Mouse (Mus musculus): ENCODE measurements at regions not wholly inside any gene's neighbourhood (a gene's known extent, or its start where the extent isn't known, plus 50 kb on each side); places are given as distances from the start of the nearest gene placed in this dataset.

DNA sequence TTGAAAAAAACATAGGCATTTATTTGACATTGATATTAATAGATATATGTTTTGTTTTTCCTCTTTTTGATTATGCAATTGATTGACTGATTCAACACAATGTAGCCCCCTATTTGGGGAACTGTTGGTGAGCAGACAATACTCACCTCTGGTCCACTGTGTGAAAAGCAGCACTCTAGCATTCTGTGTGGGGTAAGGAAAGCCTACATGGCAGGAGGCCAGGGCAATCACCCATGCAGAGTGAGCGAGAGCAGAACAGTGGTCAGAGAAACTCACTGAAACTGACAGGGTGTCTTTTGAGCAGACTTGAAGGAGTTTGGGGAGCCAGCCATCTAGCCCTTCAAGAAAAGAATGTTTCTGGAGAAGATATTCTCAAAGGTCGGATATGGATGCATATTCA lies 73.2 kb upstream of the Azi2 start:
- intact Hi-C loops (cut with DNase I): no loop called here
- DNase-seq (ENCODE audit: extremely low spot score in 1 of 2, low spot score in 2 of 2): no peak

DNA sequence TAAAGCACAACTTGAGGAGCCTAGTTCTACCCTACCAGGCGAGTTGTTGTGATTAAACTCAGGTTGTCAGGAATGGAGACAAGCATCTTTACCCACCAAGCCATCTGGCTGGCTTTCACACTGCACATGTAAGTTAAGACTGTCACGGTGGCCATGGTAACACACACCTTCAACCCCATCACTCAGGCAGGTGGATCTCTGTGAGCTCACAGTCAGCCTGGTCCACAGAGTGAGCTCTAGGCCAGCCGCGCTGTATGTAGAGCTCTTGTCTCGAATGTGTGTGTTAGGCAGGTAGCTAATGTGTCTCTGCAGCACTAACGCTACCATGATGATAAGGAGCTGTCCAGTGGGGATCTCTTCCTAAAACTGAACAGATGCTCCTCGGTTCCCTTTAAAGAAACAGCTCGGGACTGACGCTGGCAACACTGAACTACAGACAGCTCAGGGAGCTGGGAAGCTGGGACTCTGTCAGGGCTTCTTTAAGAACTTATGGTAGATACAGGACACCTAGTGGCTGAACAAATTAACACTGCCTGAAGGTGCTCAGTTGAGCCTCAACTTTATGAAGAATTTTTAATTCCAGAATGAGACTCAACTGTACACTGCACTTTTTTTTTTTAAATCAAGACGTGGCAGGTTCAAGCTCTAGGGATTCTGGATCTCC lies 73.8 kb upstream of the Azi2 start:
- intact Hi-C loops (cut with DNase I): no loop called here
- peak; percentile 18 to 30 for DNase-seq (ENCODE audit: extremely low spot score in 1 of 2, low spot score in 2 of 2)

DNA sequence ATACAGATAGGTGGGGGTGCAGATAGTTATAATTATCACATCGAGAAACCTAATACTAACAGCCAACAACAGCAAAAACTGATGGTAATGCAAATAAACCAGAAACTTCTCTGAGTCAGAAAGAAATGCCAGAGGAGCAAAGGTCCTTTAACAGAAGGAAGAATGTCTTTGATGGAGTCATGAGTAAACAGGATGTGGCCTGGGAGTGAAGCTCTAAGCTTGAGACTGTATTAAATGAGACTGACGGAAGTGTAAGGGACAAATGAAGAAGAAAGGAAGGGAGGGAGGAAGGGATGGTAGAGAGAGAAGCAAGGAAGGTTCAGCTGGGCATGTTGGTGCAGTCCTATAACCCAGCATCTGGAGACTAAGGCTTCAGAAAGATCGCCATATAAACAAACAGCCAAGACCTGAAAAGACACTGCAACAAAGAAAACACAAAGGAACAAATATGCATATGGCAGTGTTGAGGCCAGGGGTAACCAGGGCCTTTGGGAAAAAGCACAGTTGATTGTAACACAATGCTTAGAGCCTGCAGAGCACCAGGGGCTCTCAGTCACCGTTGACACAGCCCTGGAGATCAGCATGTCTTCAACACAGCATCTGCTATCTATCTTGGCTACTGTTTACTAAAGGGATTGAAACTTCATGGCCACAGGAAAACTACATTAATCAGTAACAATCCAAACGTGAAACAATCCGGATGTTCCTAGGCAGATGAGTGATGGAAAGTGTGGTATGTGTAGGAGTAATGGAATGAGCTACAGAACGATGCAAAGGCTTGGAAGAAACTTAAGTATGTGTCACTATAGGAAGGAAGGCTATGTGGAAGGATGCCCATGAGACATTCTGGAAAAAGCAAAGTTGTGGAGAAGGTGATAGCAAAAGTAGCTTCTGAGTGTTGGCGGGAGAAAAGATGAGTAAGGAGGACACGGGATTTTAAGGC lies 77.9 kb upstream of the Azi2 start:
- DNase-seq (ENCODE audit: extremely low spot score in 1 of 2, low spot score in 2 of 2): no peak

DNA sequence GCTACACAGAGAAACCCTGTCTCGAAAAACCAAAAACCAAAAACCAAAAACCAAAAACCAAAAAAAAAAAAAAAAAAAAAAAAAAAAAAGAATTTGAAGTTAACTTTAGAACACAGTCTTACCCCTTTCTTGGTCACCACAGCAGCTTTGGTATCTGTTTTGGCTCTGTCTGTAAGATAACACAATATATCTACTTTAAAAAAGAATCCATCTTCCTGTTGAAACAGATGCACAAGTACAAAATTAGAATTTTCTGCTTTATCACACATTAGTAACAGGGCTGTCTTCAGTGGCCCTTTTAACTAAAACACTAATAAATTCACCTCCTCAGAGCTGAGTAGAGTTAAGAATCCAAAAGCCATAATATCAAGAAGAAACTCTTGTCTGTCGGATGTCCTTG lies 80.5 kb upstream of the Azi2 start:
- DNase-seq (ENCODE audit: extremely low spot score in 1 of 2, low spot score in 2 of 2): no peak
- intact Hi-C loops (cut with DNase I): no loop called here

More for the DNA sequence above, 77.9 kb upstream of the Azi2 start:
- intact Hi-C loops (cut with DNase I): no loop called here

DNA sequence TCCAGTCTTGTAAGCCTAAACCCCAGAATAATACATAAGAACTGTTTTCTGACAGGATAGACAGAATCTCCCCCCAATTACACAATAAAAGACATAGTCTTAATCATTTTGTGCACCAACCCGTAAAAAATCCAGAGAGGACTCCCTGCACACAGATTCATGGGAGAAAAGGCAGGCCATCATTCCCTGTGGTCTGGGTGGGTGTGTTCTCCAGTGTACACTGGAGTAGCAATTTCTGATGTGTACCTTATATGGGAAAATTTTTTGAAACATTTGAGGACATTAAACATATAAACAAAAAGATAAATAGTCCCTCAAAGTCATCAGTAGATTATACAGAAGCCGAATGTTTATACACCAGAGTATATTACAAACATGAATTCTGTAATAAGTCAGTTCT lies 83.1 kb upstream of the Azi2 start:
- intact Hi-C loops (cut with DNase I): no loop called here
- no peak for DNase-seq (ENCODE audit: extremely low spot score in 1 of 2, low spot score in 2 of 2)

DNA sequence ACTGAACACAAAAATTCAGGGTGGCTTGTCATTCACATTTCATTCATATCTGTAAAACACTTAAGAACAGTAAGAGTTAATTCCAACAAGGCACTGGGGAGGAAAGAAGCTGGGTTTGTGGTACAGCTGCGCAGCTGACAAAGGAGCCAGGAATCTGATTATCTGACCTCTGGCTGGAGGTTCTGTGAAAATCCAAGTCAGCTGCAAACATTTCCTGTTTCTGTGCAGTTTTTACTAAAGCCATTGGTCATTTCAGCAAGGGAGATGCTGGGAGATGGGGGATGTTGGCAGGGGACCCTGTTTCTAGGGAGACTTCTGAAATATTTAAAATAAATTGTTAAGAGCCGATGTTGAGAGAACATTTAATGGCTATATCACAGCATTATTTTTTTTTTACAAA lies 83.6 kb upstream of the Azi2 start:
- intact Hi-C loops (cut with DNase I): no loop called here
- DNase-seq (ENCODE audit: extremely low spot score in 1 of 2, low spot score in 2 of 2): no peak

DNA sequence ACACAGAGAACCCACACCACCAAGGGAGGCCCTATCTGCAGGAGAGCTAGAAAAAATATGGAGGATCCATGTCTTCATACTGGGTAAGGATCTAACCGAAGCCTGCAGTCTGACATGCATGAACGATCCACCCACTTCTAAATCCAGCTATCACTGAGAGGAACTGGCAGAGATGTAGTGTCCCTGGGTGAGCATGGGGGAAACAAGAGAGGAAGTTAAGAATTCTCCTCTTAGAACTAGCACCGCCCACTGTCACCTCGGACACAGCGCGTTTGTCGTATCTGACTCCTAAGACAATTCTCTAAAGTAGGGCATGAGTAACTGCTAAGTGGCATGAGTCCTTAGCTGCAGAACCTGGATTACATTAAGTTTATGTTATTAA lies 112.8 kb upstream of the Azi2 start:
- intact Hi-C loops (cut with DNase I): no loop called here
- DNase-seq (ENCODE audit: extremely low spot score in 1 of 2, low spot score in 2 of 2): no peak

DNA sequence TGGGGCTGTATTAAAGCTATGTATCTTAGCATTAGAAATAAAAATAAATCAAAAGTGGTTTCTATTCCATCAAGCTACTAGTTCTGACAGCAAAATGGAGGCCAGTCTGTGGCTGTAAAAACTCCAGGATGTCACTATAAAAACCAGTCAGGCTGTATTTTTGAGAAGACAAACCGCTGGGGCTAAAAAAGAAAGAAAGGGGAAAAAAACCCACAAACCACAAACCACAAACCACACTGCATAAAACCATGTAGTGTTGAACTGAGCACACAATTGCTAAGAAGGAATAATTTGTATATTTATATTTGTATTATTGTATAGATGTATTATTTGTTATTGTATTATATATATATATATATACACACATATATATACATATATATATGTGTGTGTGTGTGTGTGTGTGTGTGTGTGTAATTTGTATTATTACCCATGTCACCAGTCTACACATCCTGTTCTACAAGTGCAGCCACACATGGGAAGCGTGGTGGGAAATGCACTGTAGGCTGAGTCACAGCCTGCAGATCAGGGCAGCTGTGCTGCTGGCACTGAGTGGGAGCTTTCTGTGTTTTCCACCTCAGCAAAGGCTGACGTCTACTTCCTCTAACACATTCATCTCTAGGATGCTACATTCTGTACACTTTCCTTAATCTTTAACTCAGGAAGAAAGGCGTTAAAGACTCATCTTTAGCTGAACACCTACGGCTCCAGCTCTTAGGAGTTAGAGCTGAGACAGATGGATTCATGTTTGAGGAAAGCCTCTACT lies 113.4 kb upstream of the Azi2 start:
- DNase-seq (ENCODE audit: extremely low spot score in 1 of 2, low spot score in 2 of 2): no peak
- intact Hi-C loops (cut with DNase I): no loop called here

DNA sequence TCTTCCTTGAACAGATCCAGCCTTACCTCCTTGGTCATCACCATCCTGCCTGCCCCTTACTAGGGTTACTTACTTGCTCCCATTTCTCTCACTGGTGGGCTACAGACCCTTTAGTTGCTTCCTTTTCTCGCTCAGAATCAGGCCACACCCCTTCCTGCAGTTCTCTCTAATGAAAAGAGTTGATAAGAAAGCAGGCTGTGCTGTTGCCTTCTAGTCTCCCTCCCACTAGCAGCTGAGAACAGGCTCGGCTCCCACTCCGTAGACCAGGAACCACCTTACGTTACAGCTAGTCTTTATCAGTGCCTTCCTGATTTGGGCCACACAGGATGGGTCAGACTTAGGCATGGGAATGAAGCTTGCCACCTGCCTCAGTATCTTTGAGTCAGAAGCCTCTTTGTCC lies 117.3 kb upstream of the Azi2 start:
- no peak for DNase-seq (ENCODE audit: extremely low spot score in 1 of 2, low spot score in 2 of 2)
- intact Hi-C loops (cut with DNase I): no loop called here

DNA sequence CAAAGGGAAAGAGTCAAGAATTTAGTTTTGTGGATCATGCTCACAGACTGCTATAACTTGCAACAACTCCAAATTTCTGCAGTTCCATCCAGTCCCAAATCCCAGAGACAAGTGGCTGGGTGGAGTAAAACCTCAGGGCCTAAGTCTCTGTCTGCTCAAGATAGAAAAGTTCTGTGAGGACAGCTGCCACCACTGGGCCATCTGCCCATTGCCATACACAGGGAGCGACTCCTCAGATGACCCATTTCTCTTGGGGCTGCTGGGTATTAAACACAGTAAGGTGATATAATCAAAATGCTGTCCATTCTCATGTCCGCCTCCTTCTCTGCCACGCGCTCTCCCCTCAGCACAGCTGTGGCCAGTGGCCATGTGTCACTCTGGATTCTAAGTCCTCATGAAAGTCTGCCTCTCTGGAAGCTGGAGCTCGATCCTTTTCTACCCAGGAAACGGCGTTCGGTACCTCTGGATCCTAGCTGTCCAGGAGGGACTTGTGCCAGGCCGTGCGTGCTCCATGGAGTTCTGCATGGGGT lies 132.3 kb upstream of the Azi2 start:
- intact Hi-C loops (cut with DNase I): no loop called here
- no peak for DNase-seq (ENCODE audit: extremely low spot score in 1 of 2, low spot score in 2 of 2)

DNA sequence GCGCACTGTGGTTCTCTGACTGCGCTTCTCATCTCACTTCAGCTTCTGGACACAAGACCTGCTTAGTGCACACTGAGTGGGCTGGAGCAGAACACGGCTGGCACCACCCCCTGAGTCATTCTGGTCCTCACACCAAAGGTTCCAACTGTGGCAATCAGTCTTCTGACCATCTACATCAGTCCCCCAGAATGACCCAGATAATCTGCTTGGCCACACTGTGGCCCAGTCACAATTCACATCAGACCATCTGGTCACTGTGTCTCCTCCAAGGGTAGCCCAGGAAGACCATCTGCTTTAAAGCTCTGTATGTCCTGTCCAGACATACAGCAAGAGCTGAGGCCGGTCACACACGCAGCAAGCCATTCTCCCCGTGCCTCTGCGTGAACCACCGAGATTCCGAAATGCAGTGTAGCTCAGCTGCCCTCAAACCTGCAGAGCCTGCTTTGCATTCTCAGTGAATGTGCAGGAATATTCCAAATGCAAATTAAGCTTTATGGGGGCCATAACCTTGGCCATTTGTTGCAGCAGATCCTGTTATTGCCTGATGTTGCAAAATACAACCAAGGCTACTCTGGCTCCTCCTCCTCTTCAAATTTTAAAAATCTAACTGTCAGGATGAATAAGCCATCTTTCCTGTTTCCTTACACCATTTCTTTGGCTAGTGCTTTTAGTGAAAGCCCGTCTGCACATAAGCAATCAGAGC lies 135.1 kb upstream of the Azi2 start:
- DNase-seq (ENCODE audit: extremely low spot score in 1 of 2, low spot score in 2 of 2): no peak

DNA sequence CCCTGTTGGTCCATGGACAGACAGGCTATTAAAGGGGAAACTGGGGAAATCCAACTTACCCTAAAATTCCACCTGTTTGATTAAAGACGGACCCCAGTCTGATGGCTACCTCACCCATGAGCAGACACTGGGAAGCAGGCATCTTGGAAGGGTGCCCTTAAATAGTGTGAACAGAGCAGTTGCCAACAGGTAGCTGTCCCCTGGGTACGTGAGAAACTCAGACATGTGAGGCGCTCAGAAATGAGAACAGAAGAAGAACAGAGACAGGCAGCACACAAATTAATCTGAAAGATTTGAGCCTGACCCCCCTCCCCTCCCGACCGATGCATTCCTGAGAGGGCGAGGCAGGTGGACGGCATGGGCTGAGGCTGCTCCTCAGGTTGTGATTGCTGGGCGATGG lies 135.7 kb upstream of the Azi2 start:
- no peak for DNase-seq (ENCODE audit: extremely low spot score in 1 of 2, low spot score in 2 of 2)
- intact Hi-C loops (cut with DNase I): loop anchor here (5.0 kb wide), 1 partner anchor 138 kb away; the partner anchor contains the start of gene Azi2

More for the DNA sequence above, 135.1 kb upstream of the Azi2 start:
- intact Hi-C loops (cut with DNase I): no loop called here

DNA sequence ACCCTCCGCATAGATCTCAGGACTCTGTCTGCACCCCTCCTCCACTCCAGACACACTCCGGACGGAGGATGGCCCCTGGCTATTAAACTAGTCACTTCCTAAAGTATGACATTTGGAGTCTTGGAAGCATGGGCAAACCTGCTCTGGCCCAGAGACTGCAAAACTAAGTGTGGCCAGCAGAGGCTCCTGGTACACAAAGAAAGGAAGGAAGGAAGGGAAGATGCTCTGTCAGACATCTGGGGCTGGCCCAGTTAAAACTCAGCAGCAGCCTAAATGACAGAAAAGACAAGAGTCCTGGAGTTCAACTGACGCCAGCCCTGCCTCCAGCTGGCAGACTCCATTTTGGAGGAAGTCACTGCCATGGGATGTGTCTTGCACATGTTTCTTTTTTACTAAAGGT lies 137.3 kb upstream of the Azi2 start:
- intact Hi-C loops (cut with DNase I): loop anchor here (5.0 kb wide), 1 partner anchor 139 kb away; the partner anchor contains the start of gene Azi2
- peak; percentile 13 to 55 for DNase-seq (ENCODE audit: extremely low spot score in 1 of 2, low spot score in 2 of 2)

DNA sequence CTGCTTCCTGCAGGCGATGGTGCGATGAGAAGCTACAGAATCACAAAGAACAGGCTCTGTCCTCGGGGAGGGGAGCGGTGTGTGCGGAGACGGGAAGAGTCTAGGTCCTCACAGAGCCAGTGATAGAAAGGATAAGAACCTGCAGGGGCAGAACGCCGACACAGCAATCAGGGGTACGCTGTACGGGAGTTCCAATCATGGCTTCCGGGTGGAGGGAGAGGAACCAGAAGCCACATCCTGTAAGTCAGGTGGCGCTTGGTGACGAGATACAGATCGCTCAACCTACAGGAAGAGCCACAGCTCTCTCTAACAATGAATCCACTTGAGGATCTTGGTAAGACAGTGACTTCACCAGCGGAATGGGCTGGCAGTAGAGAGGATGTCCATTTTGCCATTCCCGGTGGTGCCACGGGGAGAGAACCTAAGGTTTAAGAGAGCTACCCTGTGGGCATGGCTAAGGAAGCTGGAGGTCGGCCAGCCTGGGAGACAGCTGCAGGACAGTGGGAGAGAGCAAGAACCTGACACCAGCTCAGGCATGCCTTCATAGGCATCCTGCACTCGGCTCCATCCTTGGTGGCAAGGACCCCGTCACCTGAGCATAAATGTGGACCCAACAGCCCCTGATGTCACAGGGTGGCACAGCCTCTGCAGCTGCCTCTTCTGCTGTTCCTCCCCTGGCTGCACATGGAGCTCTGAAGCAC lies 137.9 kb upstream of the Azi2 start:
- intact Hi-C loops (cut with DNase I): loop anchor here (5.0 kb wide), 1 partner anchor 140 kb away; the partner anchor contains the start of gene Azi2
- DNase-seq (ENCODE audit: extremely low spot score in 1 of 2, low spot score in 2 of 2): no peak

DNA sequence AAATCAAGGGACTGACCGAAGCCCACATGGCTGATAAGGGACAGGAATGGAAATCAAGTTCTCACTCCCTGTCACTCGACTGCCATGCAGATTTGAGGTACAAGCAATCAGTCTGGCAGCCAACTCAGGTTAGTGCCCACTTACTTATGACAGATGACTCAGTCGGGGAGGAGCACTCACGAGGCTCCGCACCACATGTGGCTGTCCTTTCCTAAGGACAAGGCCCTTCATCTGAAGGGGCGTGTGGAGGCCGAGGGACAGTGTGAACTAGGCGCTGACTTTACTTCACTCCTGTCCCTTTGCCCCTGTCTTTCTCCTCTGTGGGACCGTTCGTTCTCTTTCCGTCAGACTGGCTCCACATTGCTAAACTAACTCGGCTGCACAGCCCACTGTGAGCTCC lies 139.7 kb upstream of the Azi2 start:
- DNase-seq (ENCODE audit: extremely low spot score in 1 of 2, low spot score in 2 of 2): no peak
- intact Hi-C loops (cut with DNase I): loop anchor here (5.0 kb wide), 1 partner anchor 142 kb away; the partner anchor contains the start of gene Azi2

DNA sequence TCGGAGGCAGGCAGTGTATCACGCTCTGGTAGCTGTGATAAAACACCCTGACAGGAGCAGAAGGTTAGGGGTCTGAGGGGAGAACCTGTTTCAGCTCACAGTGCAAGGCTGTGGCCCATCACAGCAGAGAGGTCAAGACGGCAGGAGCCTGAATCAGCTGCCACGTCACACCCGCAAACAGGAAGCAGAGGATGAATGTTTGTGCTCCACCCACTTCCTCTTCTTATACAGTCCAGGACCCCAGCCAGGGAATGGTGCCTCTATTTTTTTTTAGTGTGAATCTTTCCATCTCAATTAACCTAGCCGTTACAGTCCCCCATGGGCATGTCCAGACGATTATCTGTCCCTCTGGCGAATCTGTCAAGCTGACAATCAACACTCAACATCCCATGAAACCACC lies 143.8 kb upstream of the Azi2 start:
- intact Hi-C loops (cut with DNase I): no loop called here
- DNase-seq (ENCODE audit: extremely low spot score in 1 of 2, low spot score in 2 of 2): no peak

DNA sequence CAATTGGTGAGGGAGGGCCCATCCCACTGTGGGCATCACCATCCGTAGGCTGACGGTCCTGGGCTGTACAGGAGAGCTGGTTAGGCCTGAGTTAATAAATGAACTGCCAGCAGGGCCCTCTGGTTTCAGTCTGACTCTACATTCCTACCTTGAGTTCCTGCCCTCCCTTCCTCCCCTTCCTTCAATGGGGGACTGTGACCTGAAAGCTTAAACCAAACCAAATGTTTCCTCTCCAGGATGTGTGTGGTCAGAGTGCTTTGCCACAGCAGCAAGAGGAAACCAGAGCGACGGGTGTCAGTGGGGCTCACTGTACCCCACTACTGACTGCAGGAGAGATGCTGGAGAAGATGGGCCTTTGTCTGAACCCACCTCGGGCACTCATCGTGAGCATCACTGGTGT lies 147.7 kb upstream of the Azi2 start:
- no peak for DNase-seq (ENCODE audit: extremely low spot score in 1 of 2, low spot score in 2 of 2)
- intact Hi-C loops (cut with DNase I): no loop called here

DNA sequence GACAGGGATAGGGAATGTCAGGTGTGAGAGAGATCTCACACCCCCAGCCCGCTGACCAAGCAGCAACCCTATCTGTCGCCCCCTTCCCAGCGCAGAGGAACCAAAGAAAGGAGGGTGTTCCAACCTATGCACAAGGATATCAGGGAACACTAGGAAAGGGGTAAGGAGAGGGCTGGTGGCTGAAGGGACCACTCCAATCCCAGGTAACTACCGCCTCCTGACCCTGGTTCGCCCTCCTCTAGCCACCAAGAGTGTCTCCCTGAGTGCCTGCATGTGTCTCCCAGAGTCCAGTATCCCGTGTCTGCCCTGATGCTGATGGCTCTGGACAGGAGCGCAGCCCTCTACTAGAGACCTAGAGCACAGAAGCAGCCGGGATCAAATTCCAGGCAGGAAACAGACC lies 167.1 kb upstream of the Azi2 start:
- no peak for DNase-seq (ENCODE audit: extremely low spot score in 1 of 2, low spot score in 2 of 2)
- intact Hi-C loops (cut with DNase I): no loop called here
